Mouse (Mus musculus) E14TG2a.4 (cell line): Measurements from ENCODE around the gene D430042O09Rik.

Source experiments
- CTCF ChIP-seq: conservative IDR thresholded peaks from 2 replicates; pipeline ENCODE4 v1.5.1; 2014; ENCODE audit warnings: low read length
- POU5F1 ChIP-seq: IDR thresholded peaks from 2 replicates; pipeline ENCODE4 v1.6.1; 2014; ENCODE audit warnings: low read length, borderline replicate concordance

GRCm38 (mm10) chr7:125815733-125816132, 108.0 kb downstream of the D430042O09Rik start:
- TF ChIP-seq CTCF (no peak), POU5F1 (no peak)
